Mouse (Mus musculus) small intestine, adult 2 months (tissue): ENCODE measurements around the gene Ska3. TPM values are rescaled to one million over a fixed set of nuclear protein-coding genes. Genes with fewer than 3 reads are reported as not detected.

Experiments used
- H3K27ac ChIP-seq: fragments of 200-500 bp; 2 replicates; pipeline ENCODE4 v1.5.1; 2012; ENCODE audit warnings: low read depth, low read length, control low read depth, inconsistent platforms; ENCODE audit not compliant: insufficient read depth
- H3K27me3 ChIP-seq: fragments of 200-500 bp; 2 replicates; pipeline ENCODE4 v1.6.1; 2012; ENCODE audit warnings: mild to moderate bottlenecking, moderate library complexity, low read length, inconsistent platforms; ENCODE audit not compliant: control insufficient read depth, insufficient read depth
- H3K36me3 ChIP-seq: fragments of 200-500 bp; 2 replicates; pipeline ENCODE4 v1.6.1; 2012; ENCODE audit warnings: mild to moderate bottlenecking, low read length, control low read depth, inconsistent platforms; ENCODE audit not compliant: control insufficient read depth, insufficient read depth
- H3K4me1 ChIP-seq: fragments of 200-500 bp; 2 replicates; pipeline ENCODE4 v1.6.1; 2012; ENCODE audit warnings: low read length, inconsistent platforms, mixed read lengths; ENCODE audit not compliant: control insufficient read depth, insufficient read depth, insufficient read length
- H3K4me3 ChIP-seq: fragments of 200-500 bp; 2 replicates; pipeline ENCODE4 v1.5.1; 2012; ENCODE audit warnings: low read depth, mild to moderate bottlenecking, control low read depth, inconsistent platforms, low read length, moderate library complexity
- CTCF ChIP-seq: fragments of 200-500 bp; IDR thresholded peaks from 2 replicates; pipeline ENCODE4 v1.5.1; 2012; ENCODE audit warnings: low read depth, mild to moderate bottlenecking, control low read depth, inconsistent platforms, low read length, moderate library complexity, mixed read lengths; ENCODE audit not compliant: insufficient replicate concordance, insufficient read length; ENCODE audit errors: extremely low read depth
- POLR2A ChIP-seq: fragments of 200-500 bp; IDR thresholded peaks from 2 replicates; pipeline ENCODE4 v1.6.1; 2012; ENCODE audit warnings: low read depth, mild to moderate bottlenecking, control low read depth, inconsistent platforms, low read length, moderate library complexity
- WGBS: fragments of 180-500 bp; shearing (Covaris S2); methylation state at CpG from one replicate; pipeline ENCODE4 v1.1.7; 2018; 5-methylcytosine and 5-hydroxymethylcytosine counted together
- polyA plus RNA-seq: library from polyadenylated mRNA; depleted of rRNA; stranded (reverse); fragments of >200 nt; gene quantifications from 2 replicates; pipeline ENCODE4 v1.2.3, GENCODE M21; 2012; rRNA removed

Ska3 gene
- polyA plus RNA-seq, 1 experiment: 0.55 TPM

DNA sequence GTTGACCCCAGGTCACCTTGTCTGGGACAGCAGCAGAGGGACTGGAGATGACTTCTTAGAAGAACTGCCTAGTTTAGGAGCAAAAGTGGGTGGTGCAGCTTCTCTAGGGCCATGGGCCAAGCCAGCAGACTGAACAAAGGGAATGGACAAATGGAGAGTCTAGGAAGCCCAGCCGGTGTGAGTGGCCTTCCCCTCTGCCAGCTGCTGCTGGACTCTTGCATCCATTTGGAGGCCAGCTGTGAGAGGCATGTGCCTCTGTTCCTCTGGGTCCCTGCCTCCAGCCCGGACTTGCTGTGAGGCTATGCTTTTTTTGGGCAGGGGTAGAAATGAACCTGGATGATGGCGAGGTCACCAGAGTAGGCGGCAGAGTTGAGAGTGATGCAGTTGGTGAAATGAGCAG is 67.7 kb downstream of the Ska3 start, which contains the start of gene Lats2:
Gene Lats2 (minus strand): TSS at position 152 of the 400 bp plus-strand sequence.
- Histone ChIP-seq H3K36me3 (no peaks in the 10 kb centered on the region), H3K27me3 (no peaks in the 10 kb centered on the region), H3K4me1 (no peaks in the 10 kb centered on the region), H3K27ac (no peak within 1 kb of the TSS), H3K4me3 (no peak within 1 kb of the TSS)
- 88% methylated on average over 4 of the region's 4 CpGs for WGBS
- TF ChIP-seq POLR2A (no peak), CTCF (no peak)

Other genes starting within 250 kb of the Ska3 start
- gene Xpo4, start 160.8 kb downstream of the Ska3 start, polyA plus RNA-seq: 0.58 and 0.66 TPM in 2 replicates
- 1.9 and 2.9 TPM in 2 replicates for gene Gm49361, start 80.1 kb downstream of the Ska3 start, polyA plus RNA-seq
- 11.7 and 23.0 TPM in 2 replicates for gene Lats2, start 67.8 kb downstream of the Ska3 start, polyA plus RNA-seq
- 1.2 and 3.6 TPM in 2 replicates for gene Sap18, start 28.0 kb downstream of the Ska3 start, polyA plus RNA-seq
- gene Mrpl57, start within 50 bp of the Ska3 start, polyA plus RNA-seq: 36.4 and 52.9 TPM in 2 replicates
- gene Zdhhc20, start 64.1 kb upstream of the Ska3 start, polyA plus RNA-seq: 0.85 and 2.0 TPM in 2 replicates
- 10.7 and 26.8 TPM in 2 replicates for gene Micu2, start 173.1 kb upstream of the Ska3 start, polyA plus RNA-seq
- 0.14 and 0.62 TPM in 2 replicates for gene Fgf9, start 244.4 kb upstream of the Ska3 start, polyA plus RNA-seq